Mouse (Mus musculus): ENCODE measurements around the gene Mrpl52. TPM values are rescaled to one million over a fixed set of nuclear protein-coding genes. Genes with fewer than 3 reads are reported as not detected.

Gene Mrpl52
- total RNA-seq, 1 experiment from 2014 or later, result 131 TPM

DNA sequence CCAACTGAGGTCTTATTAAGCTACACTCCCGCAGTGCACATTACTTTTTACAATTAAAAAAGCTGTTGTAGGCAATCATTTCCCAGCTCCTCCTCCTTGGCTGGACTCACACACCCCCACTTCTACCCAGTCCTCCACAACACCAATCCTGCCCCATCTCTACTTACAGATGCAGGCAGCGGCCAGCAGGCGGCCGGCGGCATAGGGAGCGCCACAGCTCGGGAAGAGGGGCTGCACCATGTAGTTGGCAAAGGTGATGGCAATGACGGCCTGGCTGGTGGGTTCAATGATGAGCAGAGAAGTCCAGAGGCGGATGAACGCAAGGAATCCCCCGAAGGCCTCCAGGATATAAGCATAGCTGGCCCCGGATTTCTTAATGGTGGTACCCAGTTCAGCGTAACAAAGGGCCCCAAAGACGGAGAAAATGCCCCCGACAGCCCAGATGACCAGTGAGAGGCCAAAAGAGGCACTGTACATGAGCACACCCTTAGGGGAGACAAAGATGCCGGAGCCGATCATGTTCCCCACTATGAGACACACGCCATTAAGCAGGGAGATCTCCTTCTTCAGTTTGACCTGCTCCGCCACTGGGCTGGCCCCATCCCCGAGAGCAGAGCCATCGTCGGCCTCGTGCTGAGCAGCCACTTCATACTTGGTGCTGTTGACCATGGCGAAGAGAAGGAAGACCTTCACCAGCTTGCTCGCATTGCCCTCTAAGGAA is 18.2 kb upstream of the Mrpl52 start:
- ATAC-seq (replicated peaks in 1 of 2; ENCODE audit: insufficient read depth in 1 of 2, low FRiP score in 2 of 2, low TSS enrichment in 1 of 2, low read depth in 1 of 2, poor library complexity in 2 of 2, severe bottlenecking in 2 of 2), result no peak

DNA sequence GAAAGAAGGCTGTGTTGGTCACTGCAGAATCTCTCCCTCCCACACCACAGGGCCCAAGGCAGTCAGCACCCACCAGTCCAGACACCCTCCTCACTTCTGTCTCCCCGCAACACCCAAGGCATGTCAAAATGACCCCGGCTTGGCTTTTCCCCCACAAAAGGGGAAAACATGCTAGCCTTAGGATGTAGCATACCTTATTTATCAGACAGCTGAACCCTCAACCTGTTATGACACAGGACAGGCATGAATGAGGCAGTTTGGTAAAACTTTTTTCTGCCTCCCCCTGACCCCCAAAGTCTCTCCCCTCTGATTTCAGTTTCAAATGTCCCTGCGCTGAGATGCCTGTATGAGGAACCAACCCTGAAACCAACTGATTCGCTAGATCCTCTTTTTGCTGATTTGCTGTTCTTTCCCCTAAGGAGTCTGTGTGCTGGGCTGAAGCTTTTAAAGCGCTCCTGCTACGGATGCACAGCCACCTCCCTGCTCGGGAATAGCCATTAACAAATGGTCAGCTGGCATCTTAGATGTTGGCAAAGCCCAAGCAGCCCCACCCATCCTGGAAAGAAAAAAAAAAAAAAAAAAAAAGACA is 17.6 kb upstream of the Mrpl52 start:
- ATAC-seq (replicated peaks in 1 of 2; ENCODE audit: insufficient read depth in 1 of 2, low FRiP score in 2 of 2, low TSS enrichment in 1 of 2, low read depth in 1 of 2, poor library complexity in 2 of 2, severe bottlenecking in 2 of 2), result peak; percentile 39 to 62; a peak in 3 of 4 replicates

DNA sequence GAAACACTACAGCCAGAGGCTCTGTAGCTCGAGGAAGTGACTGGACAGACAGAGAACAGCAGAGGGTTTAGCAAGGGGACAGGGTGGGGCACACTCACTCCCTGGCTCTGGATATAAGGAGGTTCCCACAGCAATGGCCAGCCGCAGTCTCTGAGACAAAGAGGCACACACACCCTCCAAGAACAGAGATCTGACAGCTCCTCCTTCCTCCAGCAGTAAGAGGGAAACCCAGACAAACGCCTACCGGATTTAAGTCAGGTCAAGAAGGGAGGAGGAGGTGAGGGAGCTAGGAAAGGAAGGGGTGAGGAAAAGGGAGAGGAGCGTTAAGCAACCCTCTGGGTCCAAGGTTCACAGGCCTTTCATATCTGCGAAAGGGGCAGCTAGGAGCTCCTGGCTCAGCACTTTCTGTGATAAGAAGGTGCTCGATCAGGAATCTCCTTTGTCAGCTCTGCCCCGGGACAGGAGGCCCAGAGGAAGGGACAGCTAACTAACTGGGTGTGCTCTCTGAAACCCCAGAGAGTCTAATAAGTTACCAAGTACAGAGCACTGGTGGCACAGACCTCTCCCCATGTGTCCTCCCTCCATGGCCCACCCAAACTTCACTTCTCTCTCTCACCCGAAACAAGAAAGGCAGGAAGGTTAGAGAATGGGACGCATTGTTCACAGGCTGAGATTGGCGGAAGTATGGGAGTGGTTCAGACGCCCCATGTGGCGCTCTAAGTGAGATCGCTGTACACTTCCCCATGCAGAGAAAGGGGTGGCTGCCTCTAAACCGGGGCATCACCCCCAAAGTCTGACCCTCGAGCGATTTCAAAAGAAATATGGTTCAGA is 16.5 kb upstream of the Mrpl52 start:
- ATAC-seq (replicated peaks in 1 of 2; ENCODE audit: insufficient read depth in 1 of 2, low FRiP score in 2 of 2, low TSS enrichment in 1 of 2, low read depth in 1 of 2, poor library complexity in 2 of 2, severe bottlenecking in 2 of 2), result peak in 1 of 2 experiments; percentile 27; a peak in 1 of 4 replicates

DNA sequence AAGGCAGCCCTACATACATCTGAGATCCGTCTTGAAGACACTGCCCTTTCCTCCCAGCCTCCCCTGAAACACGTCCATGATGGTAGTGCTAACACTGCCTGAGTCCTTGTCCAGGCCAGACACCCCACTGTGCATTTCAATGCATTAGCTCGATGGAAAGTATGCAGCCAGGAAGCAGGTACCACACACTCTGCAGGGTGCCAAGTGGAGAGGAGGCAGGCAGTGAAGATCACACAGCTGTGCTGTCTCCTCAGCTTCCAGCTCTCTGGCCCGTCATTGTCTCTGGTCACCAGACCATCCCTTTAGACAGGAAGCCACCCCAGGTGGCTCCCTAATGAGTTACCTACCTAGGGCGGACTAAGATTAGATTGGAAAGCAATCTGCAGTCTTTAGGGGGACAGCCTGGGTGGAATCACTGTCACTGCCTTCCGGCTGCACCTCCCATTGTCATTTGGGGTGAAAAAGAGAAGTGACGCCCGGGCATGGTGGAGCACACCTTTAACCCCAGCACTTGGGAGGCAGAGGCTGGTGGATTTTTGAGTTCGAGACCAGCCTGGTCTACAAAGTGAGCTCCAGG is 14.6 kb upstream of the Mrpl52 start:
- no peak for ATAC-seq (replicated peaks in 1 of 2; ENCODE audit: insufficient read depth in 1 of 2, low FRiP score in 2 of 2, low TSS enrichment in 1 of 2, low read depth in 1 of 2, poor library complexity in 2 of 2, severe bottlenecking in 2 of 2)

DNA sequence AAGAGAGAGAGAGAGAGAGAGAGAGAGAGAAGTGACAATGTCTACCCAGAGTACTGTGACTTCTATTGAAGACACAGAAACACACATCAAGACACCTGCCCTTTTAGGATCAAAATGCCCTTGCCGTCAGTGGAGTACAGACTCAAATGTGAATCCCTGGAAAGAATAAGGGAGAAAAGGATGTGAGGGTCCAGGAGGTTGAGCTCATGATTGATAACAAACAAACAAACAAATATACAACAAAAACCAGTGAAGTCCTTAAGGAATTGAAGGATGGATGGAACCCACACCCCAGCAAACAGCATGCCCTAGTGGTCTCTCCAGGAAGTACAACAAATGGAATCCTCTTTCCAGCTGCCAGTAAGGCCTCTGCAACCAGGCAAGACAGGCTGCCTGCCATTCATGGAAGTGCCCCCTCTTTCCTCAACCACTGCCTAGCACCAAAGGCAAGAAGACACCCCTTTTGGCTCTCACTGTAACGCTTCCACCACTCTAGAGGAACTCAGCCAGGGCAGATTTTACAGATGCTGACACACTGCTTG is 14.0 kb upstream of the Mrpl52 start:
- 0 out of 4 replicates have a peak, but pooled peaks of 1 of the 2 experiments have one; percentile 38 for ATAC-seq (replicated peaks in 1 of 2; ENCODE audit: insufficient read depth in 1 of 2, low FRiP score in 2 of 2, low TSS enrichment in 1 of 2, low read depth in 1 of 2, poor library complexity in 2 of 2, severe bottlenecking in 2 of 2)

DNA sequence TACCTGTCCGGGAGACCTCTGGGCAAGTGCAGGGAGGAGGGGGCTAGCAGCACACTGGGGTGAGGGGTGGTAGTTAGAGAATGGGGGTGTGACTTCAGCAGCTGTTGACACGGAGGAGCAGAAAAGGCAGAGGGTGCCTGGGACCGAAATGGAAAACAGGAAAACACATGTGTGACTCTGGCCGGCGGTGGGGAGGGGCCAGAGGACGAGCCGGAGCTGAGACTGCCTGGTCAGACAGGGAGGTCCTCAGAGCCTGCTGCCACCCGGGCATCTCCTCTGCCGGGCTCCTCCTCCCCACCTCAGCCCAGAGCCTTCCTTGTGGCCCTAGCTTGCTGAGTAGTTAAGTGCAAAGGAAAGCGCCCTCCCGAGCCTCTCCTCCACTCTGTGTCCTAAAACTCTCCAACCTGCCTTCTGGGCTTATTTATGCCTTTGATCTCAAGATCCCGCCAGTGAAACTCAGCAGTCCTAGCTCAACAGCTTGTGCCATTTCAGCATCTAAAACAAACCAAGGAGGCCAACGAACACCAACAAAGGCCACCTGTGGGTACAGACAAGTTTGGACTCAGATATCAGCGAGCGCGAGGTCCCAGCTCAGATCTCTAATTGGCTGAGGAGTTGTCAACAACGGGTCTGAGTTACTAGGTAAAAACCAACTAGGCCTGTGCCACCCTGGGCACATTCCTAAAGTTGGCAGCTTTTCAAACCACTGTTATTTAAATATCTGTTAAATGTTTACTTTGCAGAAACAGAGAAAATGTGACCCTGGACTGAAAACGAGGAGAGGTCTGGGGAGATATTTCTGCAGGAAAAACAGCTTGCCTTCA is 12.6 kb upstream of the Mrpl52 start:
- no peak for ATAC-seq (replicated peaks in 1 of 2; ENCODE audit: insufficient read depth in 1 of 2, low FRiP score in 2 of 2, low TSS enrichment in 1 of 2, low read depth in 1 of 2, poor library complexity in 2 of 2, severe bottlenecking in 2 of 2)

DNA sequence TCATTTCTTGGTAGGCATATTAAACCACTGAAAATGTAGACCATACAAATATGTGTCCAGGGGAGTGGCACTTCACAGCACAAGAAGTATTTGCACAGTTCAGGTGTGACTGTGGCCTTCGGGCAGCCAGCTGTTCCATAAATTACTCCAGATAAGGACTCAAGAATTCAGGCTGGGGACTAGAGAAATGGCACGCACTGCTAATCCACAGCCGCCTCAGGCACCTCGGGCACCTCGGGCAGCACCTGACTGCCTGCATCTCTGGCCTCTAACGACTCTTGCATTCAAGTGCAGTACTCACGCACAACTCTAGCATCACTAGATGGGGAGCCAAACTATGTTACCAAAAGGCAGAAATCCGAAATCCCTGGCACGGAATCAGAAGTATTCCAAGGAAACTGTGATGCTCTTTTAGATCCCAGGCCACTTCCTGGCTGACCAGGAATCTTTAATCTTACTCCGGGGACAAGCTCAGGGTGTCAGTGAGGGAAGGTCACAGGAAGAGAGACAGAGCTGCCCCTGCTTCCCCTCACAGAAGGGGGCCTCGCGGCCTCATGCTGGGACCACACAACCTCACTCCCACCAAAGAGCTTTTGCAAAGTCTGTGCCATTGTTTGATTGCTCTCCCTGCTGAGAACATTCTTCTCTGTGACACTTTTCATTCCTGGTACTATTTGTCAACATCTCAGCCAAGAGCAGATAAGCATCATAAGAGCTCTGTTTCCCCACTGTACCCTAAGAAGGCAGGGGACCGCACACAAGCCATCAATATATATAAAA is 11.3 kb upstream of the Mrpl52 start:
- ATAC-seq (replicated peaks in 1 of 2; ENCODE audit: insufficient read depth in 1 of 2, low FRiP score in 2 of 2, low TSS enrichment in 1 of 2, low read depth in 1 of 2, poor library complexity in 2 of 2, severe bottlenecking in 2 of 2), result no peak

DNA sequence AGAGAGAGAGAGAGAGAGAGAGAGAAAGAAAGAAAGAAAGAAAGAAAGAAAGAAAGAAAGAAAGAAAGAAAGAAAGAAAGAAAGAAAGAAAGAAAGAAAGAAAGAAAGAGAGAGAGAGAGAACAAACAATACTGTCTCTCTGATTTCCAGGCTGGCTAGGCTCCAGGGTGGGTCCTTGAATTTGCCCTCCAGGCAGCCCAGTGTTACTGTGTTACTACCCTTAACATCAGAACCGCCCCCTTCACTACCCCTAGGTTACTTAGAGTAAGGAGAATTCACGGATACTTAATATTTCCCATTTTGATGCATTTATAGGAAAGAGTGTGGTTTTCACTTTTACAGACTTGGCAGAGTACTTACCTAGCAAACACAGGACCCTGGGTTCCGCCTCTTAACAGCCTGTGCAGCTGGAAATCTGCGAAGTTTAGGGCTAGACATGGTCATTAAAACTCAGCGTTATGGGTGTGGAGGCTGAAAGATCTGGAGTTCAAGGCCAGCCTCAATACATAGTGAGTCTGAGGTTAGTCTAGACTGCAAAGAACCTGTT is 10.4 kb upstream of the Mrpl52 start:
- ATAC-seq (replicated peaks in 1 of 2; ENCODE audit: insufficient read depth in 1 of 2, low FRiP score in 2 of 2, low TSS enrichment in 1 of 2, low read depth in 1 of 2, poor library complexity in 2 of 2, severe bottlenecking in 2 of 2), result no peak

DNA sequence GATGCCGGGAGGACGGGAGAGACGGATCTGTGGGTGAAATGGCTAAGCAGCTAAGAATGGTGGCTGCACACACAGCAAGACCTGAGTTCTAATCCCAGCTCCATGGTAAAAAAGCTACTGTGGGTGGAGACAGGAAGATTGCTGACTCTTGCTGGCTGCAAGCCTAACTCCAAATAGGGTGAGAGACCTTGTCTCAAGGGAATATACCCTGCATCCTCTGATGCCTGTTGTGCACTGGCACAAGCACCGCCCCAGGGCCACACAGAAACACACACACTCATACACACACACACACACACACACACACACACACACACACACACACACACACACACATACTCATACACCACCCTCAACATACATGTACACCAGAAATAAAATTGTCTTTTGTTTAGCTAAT is 9.9 kb upstream of the Mrpl52 start:
- ATAC-seq (replicated peaks in 1 of 2; ENCODE audit: insufficient read depth in 1 of 2, low FRiP score in 2 of 2, low TSS enrichment in 1 of 2, low read depth in 1 of 2, poor library complexity in 2 of 2, severe bottlenecking in 2 of 2), result no peak

DNA sequence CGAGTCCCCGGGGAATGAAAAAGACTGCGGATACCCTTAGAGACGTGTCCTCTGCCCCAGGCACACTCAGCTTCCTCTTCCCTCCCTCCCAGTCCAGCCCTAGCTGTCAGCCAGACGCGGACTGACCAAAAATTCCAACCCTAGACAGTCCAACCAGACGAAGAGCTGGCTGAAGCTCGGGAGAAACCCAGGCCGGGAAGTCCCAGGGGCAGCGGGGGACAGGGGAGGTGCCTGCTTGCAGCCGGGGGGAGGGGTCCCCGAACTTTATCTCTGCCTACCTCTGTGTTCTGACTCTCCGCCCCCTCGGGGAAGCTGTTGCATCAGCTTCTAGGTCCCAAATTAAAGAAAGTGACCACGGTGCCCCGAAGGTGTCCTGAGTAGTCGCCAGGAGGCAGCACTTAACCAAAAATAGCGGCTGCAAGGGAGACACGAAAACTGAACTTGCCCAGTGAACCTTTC is 9.1 kb upstream of the Mrpl52 start, which contains the start of gene Slc7a7:
Gene Slc7a7 (minus strand): TSS at position 158 of the 459 bp plus-strand sequence.
- ATAC-seq (replicated peaks in 1 of 2; ENCODE audit: insufficient read depth in 1 of 2, low FRiP score in 2 of 2, low TSS enrichment in 1 of 2, low read depth in 1 of 2, poor library complexity in 2 of 2, severe bottlenecking in 2 of 2), result peak in 1 of 2 experiments; percentile 18; a peak in 1 of 4 replicates

DNA sequence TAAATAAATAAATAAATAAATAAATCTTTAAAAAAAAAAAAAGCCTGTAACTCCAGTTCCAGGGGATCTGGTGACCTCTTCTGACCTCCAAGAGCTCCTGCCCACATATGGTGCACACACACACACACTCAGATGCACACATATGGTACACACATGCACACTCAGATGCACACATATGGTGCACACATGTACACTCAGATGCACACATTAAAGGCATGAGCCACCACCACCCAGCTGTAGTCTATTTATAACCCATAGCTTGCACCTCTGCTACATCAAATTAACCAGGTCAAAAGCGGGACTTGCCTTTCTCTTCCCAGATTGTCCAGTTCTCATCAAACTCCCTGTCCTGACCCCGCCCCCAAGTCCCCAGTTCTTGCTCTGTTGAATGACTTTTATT is 5.7 kb upstream of the Mrpl52 start:
- no peak for ATAC-seq (replicated peaks in 1 of 2; ENCODE audit: insufficient read depth in 1 of 2, low FRiP score in 2 of 2, low TSS enrichment in 1 of 2, low read depth in 1 of 2, poor library complexity in 2 of 2, severe bottlenecking in 2 of 2)

DNA sequence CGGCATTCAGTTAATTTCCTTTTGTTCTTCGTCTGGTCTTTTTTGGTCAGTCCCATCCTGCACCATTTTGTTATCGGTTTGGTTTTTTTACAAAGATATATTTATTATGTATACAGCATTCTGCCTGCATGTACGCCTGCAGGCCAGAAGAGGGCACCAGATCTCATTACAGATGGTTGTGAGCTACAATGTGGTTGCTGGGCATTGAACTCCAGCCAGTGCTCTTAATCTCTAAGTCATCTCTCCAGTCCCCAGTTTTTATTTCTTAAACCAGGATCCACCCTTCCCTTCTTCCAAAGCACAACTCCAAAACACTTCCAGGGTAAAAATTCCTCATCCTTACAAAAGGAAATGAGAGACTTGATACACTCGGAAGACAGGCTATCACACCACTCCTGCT is 3.3 kb upstream of the Mrpl52 start:
- no peak for ATAC-seq (replicated peaks in 1 of 2; ENCODE audit: insufficient read depth in 1 of 2, low FRiP score in 2 of 2, low TSS enrichment in 1 of 2, low read depth in 1 of 2, poor library complexity in 2 of 2, severe bottlenecking in 2 of 2)

DNA sequence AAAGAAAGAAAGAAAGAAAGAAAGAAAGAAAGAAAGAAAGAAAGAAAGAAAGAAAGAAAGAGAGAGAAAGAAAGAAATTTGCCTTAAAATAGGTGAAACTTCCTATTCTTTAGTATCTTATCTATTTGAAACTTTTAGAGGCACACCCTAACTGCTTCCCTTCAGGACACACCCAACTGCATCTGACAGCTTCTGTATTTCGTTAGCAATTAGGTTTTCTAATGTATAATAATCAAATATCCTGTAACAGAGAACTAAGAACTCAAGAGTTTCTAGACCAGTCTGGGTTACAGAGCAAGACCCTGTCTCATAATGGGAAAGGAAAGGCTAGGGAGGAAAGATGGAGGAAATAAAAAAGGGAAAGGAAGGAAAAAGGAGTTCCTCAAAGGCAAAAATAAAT is 2.1 kb upstream of the Mrpl52 start:
- ATAC-seq (replicated peaks in 1 of 2; ENCODE audit: insufficient read depth in 1 of 2, low FRiP score in 2 of 2, low TSS enrichment in 1 of 2, low read depth in 1 of 2, poor library complexity in 2 of 2, severe bottlenecking in 2 of 2), result no peak

DNA sequence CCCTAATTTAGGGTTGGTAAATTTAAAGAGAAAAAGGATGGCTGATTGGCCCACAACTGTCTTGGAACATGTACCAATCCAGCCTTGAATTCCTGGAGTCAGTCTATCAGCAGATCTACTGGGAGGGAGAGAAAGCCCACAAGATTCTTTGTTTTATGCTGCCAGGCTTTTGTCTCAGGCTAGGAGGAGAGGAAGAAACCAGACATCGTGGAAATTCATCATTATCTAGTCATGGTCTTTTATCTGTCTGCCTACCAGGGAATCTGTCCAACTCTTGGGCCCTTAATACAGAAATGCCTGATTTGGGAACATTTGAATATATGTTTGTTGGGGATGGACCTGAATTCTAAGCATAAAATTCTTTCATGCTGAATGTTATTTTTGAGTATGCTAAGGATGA is 1.2 kb upstream of the Mrpl52 start:
- ATAC-seq (replicated peaks in 1 of 2; ENCODE audit: insufficient read depth in 1 of 2, low FRiP score in 2 of 2, low TSS enrichment in 1 of 2, low read depth in 1 of 2, poor library complexity in 2 of 2, severe bottlenecking in 2 of 2), result no peak

DNA sequence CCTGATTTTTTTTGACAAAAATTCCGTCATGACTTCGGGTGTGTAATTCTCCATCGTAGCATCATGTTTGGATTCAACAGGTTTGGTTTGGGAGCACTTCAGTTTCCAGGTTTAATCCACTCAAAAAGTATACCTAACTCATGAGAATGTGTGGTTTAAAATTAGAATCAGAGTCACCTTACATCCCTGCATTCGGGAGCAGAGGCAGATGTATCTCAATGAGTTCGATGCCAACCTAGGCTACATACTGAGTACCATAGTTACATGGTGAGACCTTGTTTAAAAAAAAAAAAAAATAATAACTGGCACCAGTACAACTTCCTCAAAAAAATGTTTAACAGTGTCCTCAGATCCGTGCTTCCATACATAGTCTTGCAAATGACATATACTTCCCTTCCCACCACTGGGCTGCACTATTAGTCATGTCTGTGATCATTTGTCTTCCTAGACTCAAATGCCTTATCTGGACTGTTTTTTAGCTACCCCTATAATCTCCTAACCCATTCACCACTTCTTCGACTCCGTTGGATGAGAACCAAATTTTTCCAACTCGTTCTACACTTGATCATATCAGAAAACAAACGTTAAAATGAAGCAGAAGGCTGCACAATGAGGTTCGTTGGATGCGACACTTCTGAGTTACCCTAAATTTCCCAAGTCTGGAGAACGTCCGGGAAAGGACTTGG is 563 bp upstream of the Mrpl52 start:
- ATAC-seq (replicated peaks in 1 of 2; ENCODE audit: insufficient read depth in 1 of 2, low FRiP score in 2 of 2, low TSS enrichment in 1 of 2, low read depth in 1 of 2, poor library complexity in 2 of 2, severe bottlenecking in 2 of 2), result peak; percentile 34 to 48; a peak in 3 of 4 replicates

Data from hematopoietic stem cell, adult 5-6 weeks (primary cell).